Mouse (Mus musculus) myocyte (in vitro differentiated cells): Measurements from ENCODE around the gene Hba-x. TPM values are rescaled to one million over a fixed set of nuclear protein-coding genes. Genes with fewer than 3 reads are reported as not detected.
A peak's percentile ranks its signal among the peaks of the same experiment; 100 is the strongest.

ENCODE experiments used
- H3K27me3 ChIP-seq: one replicate; pipeline ENCODE4 v1.6.1; 2011; ENCODE audit not compliant: control insufficient read depth, insufficient read depth, insufficient read length
- H3K36me3 ChIP-seq: one replicate; pipeline ENCODE4 v1.6.1; 2011; ENCODE audit not compliant: control insufficient read depth, insufficient read depth
- H3K4me2 ChIP-seq: one replicate; pipeline ENCODE4 v1.6.1; 2011; ENCODE audit warnings: low read depth, control low read depth
- H3K4me3 ChIP-seq: one replicate; pipeline ENCODE4 v1.5.1; 2011; ENCODE audit warnings: mild to moderate bottlenecking, control low read depth, moderate library complexity
- H3K79me2 ChIP-seq: one replicate; pipeline ENCODE4 v1.6.1; 2011; ENCODE audit not compliant: control insufficient read depth, insufficient read depth
- H3ac ChIP-seq: one replicate; pipeline ENCODE4 v1.6.1; 2011; ENCODE audit not compliant: control insufficient read depth, insufficient read length
- CEBPB ChIP-seq: IDR thresholded peaks from 2 replicates; pipeline ENCODE4 v1.6.1; 2011; ENCODE audit warnings: mild to moderate bottlenecking, moderate library complexity; ENCODE audit not compliant: poor library complexity, insufficient read depth, severe bottlenecking
- E2F4 ChIP-seq: IDR thresholded peaks from one replicate; pipeline ENCODE4 v1.6.1; 2011; ENCODE audit warnings: mild to moderate bottlenecking, control low read depth, moderate library complexity; ENCODE audit not compliant: insufficient read depth
- MAX ChIP-seq: IDR thresholded peaks from one replicate; pipeline ENCODE4 v1.6.1; 2011; ENCODE audit warnings: low read depth, mild to moderate bottlenecking, control low read depth
- MYOD1 ChIP-seq, 3 experiments: IDR thresholded peaks; one replicate each; pipeline ENCODE4 v1.6.1; 2011; ENCODE audit warnings: control low read depth in 2 of 3, low read depth in 2 of 3, mild to moderate bottlenecking in 2 of 3, moderate library complexity in 1 of 3; ENCODE audit not compliant: insufficient read length in 2 of 3, control insufficient read depth in 1 of 3
- MYOG ChIP-seq, 3 experiments: IDR thresholded peaks; one replicate each; pipeline ENCODE4 v1.6.1; 2011; ENCODE audit warnings: control low read depth in 2 of 3, low read depth in 2 of 3, mild to moderate bottlenecking in 2 of 3; ENCODE audit not compliant: insufficient read length in 2 of 3, control insufficient read depth in 1 of 3, insufficient read depth in 1 of 3
- POLR2A ChIP-seq: IDR thresholded peaks from one replicate; pipeline ENCODE4 v1.6.1; 2011; ENCODE audit warnings: low read depth, mild to moderate bottlenecking, control low read depth, moderate library complexity; ENCODE audit not compliant: insufficient read length
- POLR2AphosphoS2 ChIP-seq: IDR thresholded peaks from one replicate; pipeline ENCODE4 v1.6.1; 2011; ENCODE audit warnings: low read depth, control low read depth; ENCODE audit not compliant: insufficient read length
- REST ChIP-seq: IDR thresholded peaks from one replicate; pipeline ENCODE4 v1.6.1; 2011; ENCODE audit warnings: mild to moderate bottlenecking, control low read depth, moderate library complexity; ENCODE audit not compliant: insufficient read depth, insufficient read length
- SRF ChIP-seq: IDR thresholded peaks from one replicate; pipeline ENCODE4 v1.6.1; 2011; ENCODE audit warnings: low read depth; ENCODE audit not compliant: control insufficient read depth, insufficient read length
- TCF12 ChIP-seq: IDR thresholded peaks from one replicate; pipeline ENCODE4 v1.6.1; 2011; ENCODE audit warnings: mild to moderate bottlenecking, control low read depth; ENCODE audit not compliant: poor library complexity, insufficient read depth, severe bottlenecking
- TCF3 ChIP-seq: IDR thresholded peaks from one replicate; pipeline ENCODE4 v1.6.1; 2011; ENCODE audit warnings: low read depth, control low read depth; ENCODE audit not compliant: insufficient read length
- USF1 ChIP-seq: IDR thresholded peaks from one replicate; pipeline ENCODE4 v1.6.1; 2011; ENCODE audit warnings: low read depth, mild to moderate bottlenecking, control low read depth, moderate library complexity
- polyA plus RNA-seq: library from polyadenylated mRNA; unstranded; fragments of >200 nt; fragmentation: generic; extraction: Trizol; gene quantifications from one replicate; pipeline ENCODE4 v1.2.1, GENCODE M21; 2012; ENCODE audit warnings: missing spikeins

The Hba-x gene
- polyA plus RNA-seq, 1 experiment: not detected

- no peak overlapping the region for H3K4me2 ChIP-seq
Measured at GRCm38 (mm10) chr11:32302824-32303419, 26.7 kb downstream of the Hba-x start.

GRCm38 (mm10) chr11:32303455-32303854, 27.3 kb downstream of the Hba-x start:
- H3K79me2 ChIP-seq: no peaks in the 10 kb centered on the region
- TF ChIP-seq SRF: no peak
- no peak for TF ChIP-seq TCF12
- TF ChIP-seq POLR2A: no peak
- TF ChIP-seq TCF3: no peak
- no peak for TF ChIP-seq POLR2AphosphoS2
- no peak for TF ChIP-seq E2F4
- no peak for TF ChIP-seq REST
- TF ChIP-seq USF1: no peak
- TF ChIP-seq MYOD1 (IDR thresholded peaks at IDR 0.05; ENCODE audit: control insufficient read depth in 1 of 3, insufficient read length in 2 of 3, low read depth in 2 of 3): no peak
- TF ChIP-seq MYOG (IDR thresholded peaks at IDR 0.05; ENCODE audit: control insufficient read depth in 1 of 3, insufficient read depth in 1 of 3, insufficient read length in 2 of 3, low read depth in 2 of 3): no peak
- no peak overlapping the region for H3K4me2 ChIP-seq
- no peak overlapping the region for H3ac ChIP-seq
- peaks cover 7% of the 10 kb centered on the region for H3K27me3 ChIP-seq
- no peaks in the 10 kb centered on the region for H3K36me3 ChIP-seq
- H3K4me3 ChIP-seq: no peak overlapping the region

More at GRCm38 (mm10) chr11:32302824-32303419, 26.7 kb downstream of the Hba-x start:
- Histone ChIP-seq H3K4me3 (no peak overlapping the region), H3K79me2 (no peaks in the 10 kb centered on the region), H3K36me3 (no peaks in the 10 kb centered on the region), H3K27me3 (peaks cover 7% of the 10 kb centered on the region), H3ac (no peak overlapping the region)
- peak in 1 of 3 experiments; percentile 55 for TF ChIP-seq MYOD1 (IDR thresholded peaks at IDR 0.05; ENCODE audit: control insufficient read depth in 1 of 3, insufficient read length in 2 of 3, low read depth in 2 of 3)
- TF ChIP-seq REST: no peak

GRCm38 (mm10) chr11:32307006-32307405, 30.8 kb downstream of the Hba-x start:
- Histone ChIP-seq H3K36me3 (no peaks in the 10 kb centered on the region), H3ac (no peak overlapping the region), H3K4me2 (no peak overlapping the region), H3K79me2 (no peaks in the 10 kb centered on the region), H3K27me3 (peaks cover 7% of the 10 kb centered on the region), H3K4me3 (no peak overlapping the region)
- no peak for TF ChIP-seq SRF
- TF ChIP-seq MAX: no peak
- TF ChIP-seq USF1: no peak
- no peak for TF ChIP-seq CEBPB
- TF ChIP-seq POLR2AphosphoS2: no peak
- no peak for TF ChIP-seq MYOD1 (IDR thresholded peaks at IDR 0.05; ENCODE audit: control insufficient read depth in 1 of 3, insufficient read length in 2 of 3, low read depth in 2 of 3)
- no peak for TF ChIP-seq MYOG (IDR thresholded peaks at IDR 0.05; ENCODE audit: control insufficient read depth in 1 of 3, insufficient read depth in 1 of 3, insufficient read length in 2 of 3, low read depth in 2 of 3)
- TF ChIP-seq TCF12: no peak
- TF ChIP-seq POLR2A: no peak
- no peak for TF ChIP-seq REST
- TF ChIP-seq E2F4: no peak
- TF ChIP-seq TCF3: no peak

- no peak for TF ChIP-seq E2F4
- no peak for TF ChIP-seq MYOG (IDR thresholded peaks at IDR 0.05; ENCODE audit: control insufficient read depth in 1 of 3, insufficient read depth in 1 of 3, insufficient read length in 2 of 3, low read depth in 2 of 3)
- no peak for TF ChIP-seq POLR2AphosphoS2
- no peak overlapping the region for H3K4me2 ChIP-seq
- no peaks in the 10 kb centered on the region for H3K36me3 ChIP-seq
- H3ac ChIP-seq: no peak overlapping the region
- H3K27me3 ChIP-seq: no peaks in the 10 kb centered on the region
- H3K79me2 ChIP-seq: no peaks in the 10 kb centered on the region
- H3K4me3 ChIP-seq: no peak overlapping the region
Measured at GRCm38 (mm10) chr11:32309446-32309845, 33.2 kb downstream of the Hba-x start.

GRCm38 (mm10) chr11:32309928-32310327, 33.7 kb downstream of the Hba-x start:
- TF ChIP-seq MAX: no peak
- no peak for TF ChIP-seq POLR2AphosphoS2
- TF ChIP-seq POLR2A: no peak
- TF ChIP-seq MYOD1 (IDR thresholded peaks at IDR 0.05; ENCODE audit: control insufficient read depth in 1 of 3, insufficient read length in 2 of 3, low read depth in 2 of 3): no peak
- TF ChIP-seq REST: no peak
- TF ChIP-seq E2F4: no peak
- TF ChIP-seq TCF3: no peak
- no peak for TF ChIP-seq MYOG (IDR thresholded peaks at IDR 0.05; ENCODE audit: control insufficient read depth in 1 of 3, insufficient read depth in 1 of 3, insufficient read length in 2 of 3, low read depth in 2 of 3)
- no peak for TF ChIP-seq TCF12
- no peak for TF ChIP-seq SRF
- no peak for TF ChIP-seq CEBPB
- TF ChIP-seq USF1: no peak
- no peak overlapping the region for H3K4me2 ChIP-seq

More at GRCm38 (mm10) chr11:32309928-32310327, 33.7 kb downstream of the Hba-x start:
- Histone ChIP-seq H3K79me2 (no peaks in the 10 kb centered on the region), H3K27me3 (no peaks in the 10 kb centered on the region), H3K36me3 (no peaks in the 10 kb centered on the region), H3ac (no peak overlapping the region), H3K4me3 (no peak overlapping the region)
